Mouse (Mus musculus) A20 (cell line): ENCODE data around the gene Pla2g2e.
"Not testable (repeated sequence)": the region's sequence is repeated elsewhere in the genome, so short reads cannot be mapped to it uniquely, and the experiment has no call there.

Source experiments
- DNase-seq: peaks from one replicate; pipeline ENCODE4 v3.0.0-alpha.2; 2011; ENCODE audit warnings: low read depth, low spot score

Pla2g2e gene

GRCm38 (mm10) chr4:138880811-138881584 is 3.3 kb downstream of the Pla2g2e start:
- no peak for DNase-seq

GRCm38 (mm10) chr4:138882179-138882578 is 4.4 kb downstream of the Pla2g2e start:
- no peak for DNase-seq

- peak; percentile 92 for DNase-seq
Measured at GRCm38 (mm10) chr4:138884261-138884660, 6.5 kb downstream of the Pla2g2e start.

- DNase-seq, result no peak
Measured at GRCm38 (mm10) chr4:138889165-138889564, 11.4 kb downstream of the Pla2g2e start.

GRCm38 (mm10) chr4:138889635-138890034 is 11.9 kb downstream of the Pla2g2e start:
- DNase-seq, result no peak

- no peak for DNase-seq
Measured at GRCm38 (mm10) chr4:138892655-138893054, 14.9 kb downstream of the Pla2g2e start.

GRCm38 (mm10) chr4:138893789-138894188 is 16.0 kb downstream of the Pla2g2e start:
- DNase-seq, result not testable (repeated sequence)

- DNase-seq, result no peak
Measured at GRCm38 (mm10) chr4:138899361-138899760, 21.6 kb downstream of the Pla2g2e start.

- DNase-seq, result no peak
Measured at GRCm38 (mm10) chr4:138905624-138906337, 28.0 kb downstream of the Pla2g2e start.

GRCm38 (mm10) chr4:138913141-138913787 is 35.5 kb downstream of the Pla2g2e start:
- DNase-seq, result no peak

- peak; percentile 96 for DNase-seq
Measured at GRCm38 (mm10) chr4:138913797-138914196, 36.1 kb downstream of the Pla2g2e start, which contains the start of gene Otud3. Gene Otud3, minus strand, starts transcription at chr4:138913945.

- DNase-seq, result no peak
Measured at GRCm38 (mm10) chr4:138917282-138917681, 39.5 kb downstream of the Pla2g2e start.

- peak; percentile 41 for DNase-seq
Measured at GRCm38 (mm10) chr4:138921254-138922130, 43.8 kb downstream of the Pla2g2e start.

GRCm38 (mm10) chr4:138922131-138922459 is 44.4 kb downstream of the Pla2g2e start:
- DNase-seq, result peak; percentile 86

GRCm38 (mm10) chr4:138925561-138925960 is 47.8 kb downstream of the Pla2g2e start:
- no peak for DNase-seq
